Mouse (Mus musculus) hindbrain, postnatal 0 days (tissue): ENCODE data around the gene Lclat1. TPM values are rescaled to one million over a fixed set of nuclear protein-coding genes. Genes with fewer than 3 reads are reported as not detected.
A peak's percentile ranks its signal among the peaks of the same experiment; 100 is the strongest.

ENCODE experiments used
- ATAC-seq: fragments of 200-750 bp; cut with Nextera tagmentation; 2 replicates; pipeline ENCODE4 v1.8.0; 2017; ENCODE audit warnings: mild to moderate bottlenecking, moderate TSS enrichment, moderate library complexity
- DNase-seq: peaks from one replicate; pipeline ENCODE4 v3.0.0-alpha.2; 2015; ENCODE audit warnings: low spot score
- H3K27ac ChIP-seq: fragments of 300-500 bp; sonication (generic); 2 replicates; pipeline ENCODE4 v1.5.1; 2014; ENCODE audit warnings: mild to moderate bottlenecking
- H3K27me3 ChIP-seq: fragments of 300-500 bp; sonication (generic); 2 replicates; pipeline ENCODE4 v1.6.1; 2014; ENCODE audit warnings: low read length, mixed read lengths; ENCODE audit not compliant: insufficient read depth
- H3K36me3 ChIP-seq: fragments of 300-500 bp; sonication (generic); 2 replicates; pipeline ENCODE4 v1.6.1; 2014; ENCODE audit warnings: low read length, mixed read lengths; ENCODE audit not compliant: insufficient read depth
- H3K4me1 ChIP-seq: fragments of 300-500 bp; sonication (generic); 2 replicates; pipeline ENCODE4 v1.6.1; 2014; ENCODE audit warnings: antibody characterized with exemption, low read length, mixed read lengths; ENCODE audit not compliant: insufficient read depth
- H3K4me2 ChIP-seq: fragments of 300-500 bp; sonication (generic); 2 replicates; pipeline ENCODE4 v1.6.1; 2014; ENCODE audit warnings: low read depth, mild to moderate bottlenecking, low read length, moderate library complexity, mixed read lengths
- H3K4me3 ChIP-seq: fragments of 300-500 bp; sonication (generic); 2 replicates; pipeline ENCODE4 v1.5.1; 2014; ENCODE audit warnings: low read length
- H3K9ac ChIP-seq: fragments of 300-500 bp; sonication (generic); replicated peaks from 2 replicates; pipeline ENCODE4 v1.6.1; 2014; ENCODE audit warnings: mild to moderate bottlenecking, low read length, moderate library complexity, mixed read lengths
- H3K9me3 ChIP-seq: fragments of 300-500 bp; sonication (generic); 2 replicates; pipeline ENCODE4 v1.6.1; 2016; ENCODE audit warnings: low read length, mixed read lengths
- CTCF ChIP-seq: IDR thresholded peaks from 2 replicates; pipeline ENCODE4 v1.5.1; 2016; ENCODE audit warnings: antibody characterized with exemption, control low read depth, low read depth
- WGBS: fragments of 180-500 bp; shearing (Covaris S2); extraction: QIAGEN DNeasy Blood & Tissue Kit; methylation state at CpG from one replicate; pipeline ENCODE4 v1.1.7; 2014; 5-methylcytosine and 5-hydroxymethylcytosine counted together
- polyA plus RNA-seq: library from polyadenylated mRNA; unstranded; fragments of >200 nt; fragmentation: Nextera tagmentation; extraction: Ambion mirVana; gene quantifications from 2 replicates; pipeline ENCODE4 v1.2.1, GENCODE M21; 2015
- total RNA-seq: library from RNA; depleted of rRNA; stranded (reverse); fragments of >200 nt; gene quantifications from 2 replicates; pipeline ENCODE4 v1.2.3, GENCODE M21; 2014

Lclat1 gene
- total and polyA plus RNA-seq, 2 experiments from 2014 or later = 9.8 to 37.1 TPM

- no peak for ATAC-seq
- peak; percentile 60 for TF ChIP-seq CTCF
- Histone ChIP-seq H3K27me3 (no peaks in the 10 kb centered on the region), H3K4me1 (no peaks in the 10 kb centered on the region), H3K4me2 (no peak overlapping the region), H3K4me3 (no peak overlapping the region), H3K36me3 (no peaks in the 10 kb centered on the region), H3K27ac (no peak overlapping the region), H3K9me3 (no peaks in the 10 kb centered on the region), H3K9ac (no peak overlapping the region)
- DNase-seq = peak; percentile 30
- WGBS = 93% methylated on average over 1 of the region's 1 CpGs
Measured at GRCm38 (mm10) chr17:73196139-73196538, 88.4 kb downstream of the Lclat1 start.

- no peak for ATAC-seq
- H3K36me3 ChIP-seq = no peaks in the 10 kb centered on the region
Measured at GRCm38 (mm10) chr17:73197724-73198123, 89.9 kb downstream of the Lclat1 start.

GRCm38 (mm10) chr17:73199387-73199786 is 91.6 kb downstream of the Lclat1 start:
- TF ChIP-seq CTCF = peak; percentile 38
- H3K36me3 ChIP-seq = no peaks in the 10 kb centered on the region
- no peak overlapping the region for H3K4me3 ChIP-seq
- H3K9me3 ChIP-seq = no peaks in the 10 kb centered on the region
- ATAC-seq (no peak), DNase-seq (no peak)
- no peak overlapping the region for H3K4me2 ChIP-seq
- H3K27ac ChIP-seq = no peak overlapping the region
- H3K9ac ChIP-seq = no peak overlapping the region
- no peaks in the 10 kb centered on the region for H3K4me1 ChIP-seq
- no peaks in the 10 kb centered on the region for H3K27me3 ChIP-seq

More at GRCm38 (mm10) chr17:73197724-73198123, 89.9 kb downstream of the Lclat1 start:
- Histone ChIP-seq H3K9me3 (no peaks in the 10 kb centered on the region), H3K27me3 (no peaks in the 10 kb centered on the region), H3K4me1 (no peaks in the 10 kb centered on the region), H3K4me3 (no peak overlapping the region), H3K27ac (no peak overlapping the region), H3K4me2 (no peak overlapping the region), H3K9ac (no peak overlapping the region)
- TF ChIP-seq CTCF = no peak
- WGBS = 93% methylated on average over 1 of the region's 1 CpGs
- no peak for DNase-seq

GRCm38 (mm10) chr17:73200380-73200779 is 92.6 kb downstream of the Lclat1 start:
- no peak for ATAC-seq
- TF ChIP-seq CTCF = no peak

GRCm38 (mm10) chr17:73203642-73204332 is 96.0 kb downstream of the Lclat1 start:
- H3K4me1 ChIP-seq = no peaks in the 10 kb centered on the region
- DNase-seq (no peak), ATAC-seq (no peak)
- no peak overlapping the region for H3K4me3 ChIP-seq
- H3K27ac ChIP-seq = no peak overlapping the region
- H3K9me3 ChIP-seq = no peaks in the 10 kb centered on the region
- 88% methylated on average over 15 of the region's 15 CpGs for WGBS
- no peaks in the 10 kb centered on the region for H3K27me3 ChIP-seq
- H3K36me3 ChIP-seq = no peaks in the 10 kb centered on the region
- no peak overlapping the region for H3K9ac ChIP-seq
- H3K4me2 ChIP-seq = no peak overlapping the region
- TF ChIP-seq CTCF = peak; percentile 5; the same call in 1 of the 2 replicates

More at GRCm38 (mm10) chr17:73200380-73200779, 92.6 kb downstream of the Lclat1 start:
- 69% methylated on average over 1 of the region's 1 CpGs for WGBS
- Histone ChIP-seq H3K4me1 (no peaks in the 10 kb centered on the region), H3K27ac (no peak overlapping the region), H3K36me3 (no peaks in the 10 kb centered on the region), H3K4me3 (no peak overlapping the region), H3K4me2 (no peak overlapping the region), H3K9ac (no peak overlapping the region), H3K27me3 (no peaks in the 10 kb centered on the region), H3K9me3 (no peaks in the 10 kb centered on the region)
- no peak for DNase-seq

- no peaks in the 10 kb centered on the region for H3K36me3 ChIP-seq
- H3K4me3 ChIP-seq = no peak overlapping the region
- H3K27me3 ChIP-seq = no peaks in the 10 kb centered on the region
- no peak overlapping the region for H3K9ac ChIP-seq
- H3K4me1 ChIP-seq = no peaks in the 10 kb centered on the region
- no peak overlapping the region for H3K4me2 ChIP-seq
- no peak for ATAC-seq
- WGBS = 78% methylated on average over 5 of the region's 5 CpGs
- DNase-seq = no peak
- no peak for TF ChIP-seq CTCF
- no peak overlapping the region for H3K27ac ChIP-seq
- H3K9me3 ChIP-seq = no peaks in the 10 kb centered on the region
Measured at GRCm38 (mm10) chr17:73210960-73211531, 103.3 kb downstream of the Lclat1 start.

- no peaks in the 10 kb centered on the region for H3K9me3 ChIP-seq
- H3K27me3 ChIP-seq = no peaks in the 10 kb centered on the region
- no peak overlapping the region for H3K4me3 ChIP-seq
- DNase-seq (no peak), ATAC-seq (no peak)
- H3K9ac ChIP-seq = no peak overlapping the region
- H3K4me2 ChIP-seq = no peak overlapping the region
- WGBS = 77% methylated on average over 3 of the region's 3 CpGs
- H3K27ac ChIP-seq = no peak overlapping the region
- no peaks in the 10 kb centered on the region for H3K4me1 ChIP-seq
- no peak for TF ChIP-seq CTCF
- no peaks in the 10 kb centered on the region for H3K36me3 ChIP-seq
Measured at GRCm38 (mm10) chr17:73212754-73213153, 105.0 kb downstream of the Lclat1 start.
